Mouse (Mus musculus) urinary bladder, postnatal 10 days (tissue): ENCODE measurements around the gene Efcab6.
"Not testable (repeated sequence)": the region's sequence is repeated elsewhere in the genome, so short reads cannot be mapped to it uniquely, and the experiment has no call there.

Experiments used
- DNase-seq: peaks from one replicate; pipeline ENCODE4 v3.0.0; 2022; ENCODE audit warnings: low spot score

Efcab6 gene

DNA sequence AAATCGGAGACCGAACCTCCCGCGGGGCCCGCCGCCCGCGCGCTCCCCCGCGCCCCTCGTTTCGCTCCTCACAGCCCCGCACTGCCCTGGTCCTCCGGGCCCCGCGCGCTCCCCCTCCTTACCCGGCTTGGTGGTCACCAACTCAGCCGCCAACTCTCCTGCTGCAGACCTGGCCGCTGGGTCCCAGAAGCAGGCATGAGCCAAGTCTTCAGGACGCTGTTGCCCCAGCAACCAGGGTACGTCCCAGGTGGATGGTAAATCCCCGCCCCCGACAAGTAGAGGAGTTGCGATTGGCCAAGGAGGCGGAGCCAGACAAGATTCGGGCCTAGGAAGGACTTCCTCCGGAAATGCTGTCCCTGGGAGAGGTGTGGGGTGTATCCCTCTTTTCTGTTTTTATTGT, at the start of gene Efcab6:
Gene Efcab6 (minus strand): TSS at position 240 of the 400 bp plus-strand sequence.
- no peak for DNase-seq

DNA sequence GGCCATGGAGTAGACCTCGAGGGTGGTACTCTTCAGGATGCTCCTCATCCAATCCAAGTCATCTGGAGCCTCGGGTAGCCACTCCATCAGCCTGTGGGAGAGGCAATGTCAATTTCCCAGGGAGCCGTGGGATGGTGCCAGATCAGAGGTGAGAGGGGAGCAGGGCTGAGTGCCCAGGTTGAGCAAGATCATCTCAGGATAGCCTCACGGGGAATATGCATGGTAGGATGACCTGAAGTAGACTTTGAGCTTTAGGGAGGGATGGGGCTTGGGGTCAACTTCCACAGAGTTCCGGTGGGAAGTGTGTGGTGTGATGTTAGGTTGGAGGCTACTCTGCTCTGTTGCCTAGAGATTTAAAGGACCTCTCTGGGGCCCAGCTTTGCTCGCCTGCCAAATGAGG, 48.7 kb upstream of the Efcab6 start:
- DNase-seq, result no peak

DNA sequence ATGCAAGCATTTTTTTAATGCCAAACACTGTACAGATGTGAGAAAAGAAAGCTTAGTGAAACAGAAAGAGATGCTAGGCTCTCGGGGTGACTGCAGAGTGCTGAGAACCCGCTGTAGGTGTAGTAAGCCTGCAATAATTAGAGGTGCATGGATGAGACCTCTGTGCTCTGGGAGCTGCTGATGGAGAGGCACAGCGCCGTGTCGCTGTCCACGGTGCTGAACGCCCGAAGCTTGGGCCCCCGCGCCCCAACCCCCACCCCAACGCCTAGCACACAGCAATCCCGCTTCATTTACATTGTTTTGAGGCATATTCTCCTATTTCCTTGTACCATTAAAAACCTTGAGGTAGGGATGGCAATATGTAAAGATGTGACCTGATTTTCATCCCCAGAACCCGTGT, 43.7 kb upstream of the Efcab6 start:
- no peak for DNase-seq

DNA sequence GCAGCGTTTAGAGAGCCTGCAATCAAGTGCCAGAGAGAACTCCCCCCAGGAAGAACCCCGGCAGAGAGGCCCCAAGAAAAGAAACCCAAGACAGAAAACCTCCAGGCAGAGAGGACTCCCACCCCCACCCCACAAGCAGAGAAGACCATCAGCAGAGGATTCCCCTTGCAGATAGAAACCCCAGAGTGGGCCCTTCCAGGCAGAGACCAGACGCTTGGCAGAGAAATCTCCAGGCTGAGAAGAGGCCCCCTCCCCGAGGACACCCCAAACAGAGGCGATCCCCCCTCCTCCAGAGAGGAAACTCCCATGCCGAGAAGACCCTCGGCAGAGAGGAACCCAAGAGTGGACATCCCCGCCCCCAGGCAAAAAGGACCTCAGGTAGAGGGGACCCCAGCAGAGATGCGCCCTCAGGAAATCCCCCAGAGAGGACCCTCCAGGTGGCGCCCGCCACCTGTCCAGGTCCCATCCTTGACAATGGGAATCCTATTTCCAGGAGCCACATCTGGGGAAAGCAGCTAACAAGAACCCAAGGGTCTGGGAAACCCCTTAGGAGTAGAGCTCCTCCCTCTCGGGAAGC, 40.8 kb upstream of the Efcab6 start:
- DNase-seq, result no peak

DNA sequence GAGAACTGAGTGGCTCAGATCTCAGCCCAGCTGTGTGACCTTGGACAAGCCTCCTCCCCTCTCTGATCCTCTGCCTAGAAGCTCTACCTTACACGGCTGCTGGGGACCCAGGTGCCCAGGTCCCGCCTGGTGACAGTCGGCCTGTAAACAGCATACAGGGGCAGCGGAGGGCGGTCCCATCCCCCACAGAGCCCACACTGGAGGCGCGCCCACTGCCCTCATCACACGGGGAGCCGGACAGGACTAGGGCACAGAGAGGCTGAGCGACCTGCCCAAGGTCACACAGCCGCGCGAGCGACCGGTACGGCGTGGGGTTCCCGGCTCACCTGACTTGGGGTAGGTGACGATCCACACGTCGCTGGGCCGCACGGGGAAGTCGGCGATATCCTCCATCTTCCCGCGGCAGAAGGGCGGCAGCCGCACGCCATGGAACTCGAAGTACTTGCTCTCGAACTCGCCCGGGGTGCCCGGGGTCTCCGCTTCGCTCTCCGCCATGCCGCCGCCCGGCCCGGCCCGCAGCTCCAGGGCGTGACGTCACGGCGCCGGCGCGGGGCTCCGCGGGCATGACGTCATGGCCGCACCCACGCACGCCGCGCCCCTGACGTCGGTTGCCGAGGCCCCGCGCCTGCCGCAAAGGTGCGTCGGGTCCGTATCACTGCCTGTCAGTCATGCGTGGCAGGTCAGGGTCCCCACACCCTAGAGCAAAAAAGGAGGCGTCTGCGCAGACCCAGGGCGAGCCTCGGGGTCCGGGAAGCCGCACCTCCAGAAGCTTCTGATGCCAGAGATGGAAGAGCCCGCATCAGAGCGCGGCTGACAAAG, 40.1 kb upstream of the Efcab6 start, which contains the start of gene Sult4a1:
Gene Sult4a1 (minus strand): TSS at position 650 of the 819 bp plus-strand sequence.
- no peak for DNase-seq

DNA sequence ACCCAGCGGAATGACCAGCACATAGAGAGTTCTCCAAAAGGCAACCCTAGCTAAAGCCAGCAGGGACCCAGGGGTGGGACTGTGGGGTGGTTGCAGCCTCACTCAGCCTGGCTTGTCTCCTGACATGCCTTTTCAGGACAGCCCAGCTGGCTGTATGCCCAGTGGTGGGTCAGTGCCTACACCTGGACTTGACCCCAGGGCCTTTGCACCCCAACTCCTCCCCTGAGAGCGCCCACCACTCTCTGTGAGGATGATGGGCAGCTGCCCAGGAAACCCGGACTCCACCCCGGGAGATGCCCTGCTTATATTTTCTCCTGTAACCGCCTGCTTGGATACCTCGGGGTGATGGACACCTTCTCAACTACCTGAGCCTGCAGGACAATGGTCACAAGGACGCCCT, 39.4 kb upstream of the Efcab6 start:
- DNase-seq, result no peak

DNA sequence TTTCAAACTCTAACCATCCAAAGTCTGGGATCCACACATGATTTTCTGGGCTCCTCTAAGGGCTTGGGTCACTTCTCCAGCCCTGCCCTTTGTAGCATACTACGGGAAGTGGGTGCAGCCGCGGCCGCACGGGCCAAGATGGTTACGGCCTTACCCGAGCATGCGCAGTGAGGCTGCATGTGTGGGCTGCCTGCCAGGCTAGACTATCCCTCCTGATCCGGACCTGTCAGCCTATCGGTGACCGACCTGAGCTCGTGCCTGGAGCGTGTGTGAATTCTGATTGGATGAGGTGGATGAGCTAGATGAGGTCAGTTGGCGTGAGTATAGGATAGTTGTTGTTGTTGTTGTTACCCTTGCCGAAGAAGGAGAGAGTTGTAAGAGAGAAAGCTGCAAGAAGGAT, 32.4 kb upstream of the Efcab6 start:
- DNase-seq, result not testable (repeated sequence)

DNA sequence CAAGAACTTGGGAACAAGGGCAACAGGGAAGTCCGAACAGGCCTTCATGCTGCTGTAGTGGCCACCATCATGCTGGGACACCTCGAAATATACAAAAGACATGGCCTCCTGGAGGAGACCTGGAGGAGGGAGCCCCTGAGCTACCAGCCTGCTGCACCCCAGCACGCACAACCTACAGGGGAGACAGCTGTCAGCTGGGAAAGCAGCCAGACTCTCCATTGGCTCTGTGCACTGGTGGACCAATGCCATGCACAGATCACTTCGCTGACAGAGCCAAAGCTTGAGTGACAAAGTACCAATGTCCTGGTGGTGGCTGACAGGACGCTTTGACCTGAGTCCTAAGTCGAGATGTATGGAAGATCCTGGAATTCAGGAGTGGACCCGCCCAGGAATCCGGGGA, 30.9 kb upstream of the Efcab6 start:
- no peak for DNase-seq

DNA sequence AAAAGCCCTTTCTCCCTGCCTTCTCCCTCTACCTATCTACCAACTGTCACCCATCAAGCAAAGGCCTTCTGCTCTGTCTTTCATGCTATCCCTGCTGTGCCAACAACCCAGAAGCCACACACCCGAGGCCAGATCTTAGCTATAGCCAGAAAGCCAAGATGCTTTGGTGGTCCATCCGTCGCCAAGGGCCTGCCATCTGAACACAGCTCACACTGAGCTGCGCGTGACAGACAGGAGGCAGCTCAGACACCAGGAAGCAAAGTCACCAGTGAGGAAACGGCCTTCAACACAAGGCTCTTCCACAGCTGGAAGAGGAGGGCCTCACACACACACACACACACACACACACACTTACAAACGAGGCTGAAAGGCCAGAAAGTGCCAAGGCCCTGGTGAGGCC, 29.7 kb upstream of the Efcab6 start:
- DNase-seq, result no peak

DNA sequence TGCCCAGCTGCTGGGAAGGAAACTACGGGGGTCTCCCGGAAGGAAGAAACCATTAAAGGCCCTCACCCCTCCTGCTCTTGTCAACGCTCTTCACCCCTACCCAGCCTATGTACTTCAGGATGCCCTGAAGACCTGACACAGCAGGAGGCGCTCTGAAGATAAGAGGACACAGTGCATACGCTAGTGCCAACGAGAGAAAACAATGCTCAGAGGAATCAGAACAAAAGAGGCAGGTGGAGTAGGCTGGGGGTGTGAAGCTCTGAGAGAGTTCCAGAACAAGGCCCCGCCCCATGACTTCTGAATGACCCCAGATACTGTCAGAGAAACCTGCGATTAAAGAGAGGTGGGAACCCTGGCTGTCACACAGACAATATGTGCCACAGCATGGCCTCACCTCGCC, 21.6 kb upstream of the Efcab6 start:
- no peak for DNase-seq

DNA sequence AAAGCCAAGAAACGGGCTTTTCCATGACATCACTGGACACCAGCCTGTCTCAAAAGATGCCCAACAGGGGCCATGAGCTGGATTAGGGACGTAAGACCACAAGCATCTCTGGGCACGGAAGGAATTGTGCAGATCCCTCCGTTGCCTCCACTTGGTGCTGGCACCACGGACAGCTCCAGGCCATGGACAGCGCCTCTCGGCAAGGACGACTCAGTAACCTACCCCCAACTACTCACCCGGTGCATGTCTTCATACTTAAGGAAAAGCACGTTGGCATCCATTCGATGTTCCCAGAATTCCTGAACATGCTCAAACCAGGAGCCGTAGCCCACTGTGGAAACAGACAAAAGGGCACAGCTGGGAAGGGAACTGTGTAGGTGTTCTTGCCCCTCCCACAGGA, 21.2 kb upstream of the Efcab6 start:
- no peak for DNase-seq

DNA sequence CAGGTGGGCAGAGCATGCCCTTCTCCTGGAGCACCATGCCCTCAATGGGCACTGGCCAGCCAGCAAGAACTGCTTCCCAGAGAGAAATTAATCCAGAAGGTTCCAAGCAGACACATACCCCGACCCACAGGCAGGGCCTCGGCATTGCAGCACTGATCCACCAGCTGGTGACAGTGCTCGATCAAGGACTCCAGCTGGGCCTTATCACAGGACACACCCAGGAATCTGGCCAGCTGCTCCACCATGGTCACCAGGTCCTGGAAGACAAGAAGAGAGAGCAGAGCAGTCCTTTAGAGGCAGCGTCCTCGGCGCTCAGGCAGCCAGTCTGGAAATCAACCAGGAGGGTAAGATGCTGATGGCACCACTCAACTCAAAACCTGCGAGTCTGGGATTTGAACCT, 14.9 kb upstream of the Efcab6 start:
- no peak for DNase-seq

DNA sequence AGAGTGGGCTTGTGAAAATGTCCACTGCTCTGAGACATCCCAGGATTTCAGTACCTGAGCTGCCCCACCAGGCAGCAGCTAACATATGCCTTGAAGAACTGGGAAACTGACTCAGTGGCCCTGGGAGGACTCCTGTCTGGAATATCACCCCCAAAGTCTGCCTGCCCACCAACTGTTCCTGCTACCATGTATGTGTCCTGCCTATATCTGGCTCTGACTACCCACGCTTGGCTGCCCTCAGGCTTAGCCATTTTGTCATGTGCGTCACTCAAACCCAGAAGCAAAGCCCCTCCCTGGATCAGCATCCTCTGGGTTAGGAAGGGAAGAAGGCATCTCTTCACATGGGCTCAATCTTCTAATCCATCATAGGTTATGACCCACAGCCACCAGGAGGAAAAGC, 14.3 kb upstream of the Efcab6 start:
- DNase-seq, result no peak

DNA sequence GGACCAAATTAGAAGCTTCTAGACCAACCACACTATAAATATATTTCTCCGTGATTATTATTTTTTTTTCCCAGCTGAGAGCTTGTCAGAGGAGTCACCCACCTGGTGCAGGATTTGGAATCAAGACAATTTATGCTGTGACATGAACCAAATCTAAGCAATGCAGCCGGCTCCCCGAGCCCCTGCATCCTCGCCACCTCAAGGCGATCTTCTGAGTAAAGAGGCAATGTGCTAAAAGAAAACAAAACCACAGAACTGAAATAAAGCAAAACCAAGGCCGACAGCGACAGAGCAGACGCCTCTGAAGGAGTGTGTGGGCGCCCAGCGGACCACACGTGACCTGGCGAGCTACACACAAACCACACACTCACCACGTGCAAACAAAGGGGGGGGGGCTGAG, 13.5 kb upstream of the Efcab6 start:
- DNase-seq, result no peak

DNA sequence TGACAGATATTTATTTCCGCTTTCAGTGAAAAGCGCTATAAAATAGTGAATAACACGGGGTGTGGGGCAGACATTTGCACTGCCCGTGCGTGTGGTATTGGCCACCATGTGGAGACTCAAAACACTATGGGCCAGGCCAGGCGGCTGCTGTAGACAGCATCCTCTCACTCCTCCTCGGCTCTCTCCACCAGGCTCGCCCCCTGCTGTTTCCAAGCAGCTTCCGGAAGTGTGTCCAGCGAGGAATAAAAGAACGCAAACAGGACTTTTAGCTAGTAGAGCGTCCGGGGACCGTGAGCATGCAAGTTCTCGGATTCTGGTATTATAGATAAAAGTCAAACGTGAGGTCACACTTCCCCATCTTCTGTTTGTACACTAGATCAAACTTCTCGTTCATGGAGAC, 12.0 kb upstream of the Efcab6 start:
- DNase-seq, result no peak

DNA sequence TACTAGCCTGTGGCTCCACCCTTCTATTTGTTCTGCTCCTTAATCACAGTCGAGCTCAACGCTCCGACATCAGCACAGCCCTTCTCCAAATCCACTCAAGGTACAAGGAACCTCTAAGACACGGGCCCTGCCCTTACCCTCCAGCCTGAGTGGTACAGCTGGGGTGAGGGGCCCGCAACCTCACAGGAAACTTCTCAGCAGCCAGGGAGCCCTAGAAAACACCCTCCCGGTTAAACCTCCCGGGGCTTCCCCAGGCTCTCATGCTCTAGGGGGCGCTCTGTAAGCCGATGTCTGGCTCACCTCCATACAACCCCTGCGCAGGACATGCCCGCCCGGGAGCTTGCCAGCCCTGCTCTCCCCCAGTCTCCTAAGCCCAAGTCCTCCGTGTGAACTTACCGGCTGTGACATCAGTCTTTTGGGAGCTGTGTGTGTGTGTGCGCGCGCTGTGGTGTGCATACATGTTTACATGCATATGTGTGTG, 9.6 kb upstream of the Efcab6 start:
- no peak for DNase-seq

DNA sequence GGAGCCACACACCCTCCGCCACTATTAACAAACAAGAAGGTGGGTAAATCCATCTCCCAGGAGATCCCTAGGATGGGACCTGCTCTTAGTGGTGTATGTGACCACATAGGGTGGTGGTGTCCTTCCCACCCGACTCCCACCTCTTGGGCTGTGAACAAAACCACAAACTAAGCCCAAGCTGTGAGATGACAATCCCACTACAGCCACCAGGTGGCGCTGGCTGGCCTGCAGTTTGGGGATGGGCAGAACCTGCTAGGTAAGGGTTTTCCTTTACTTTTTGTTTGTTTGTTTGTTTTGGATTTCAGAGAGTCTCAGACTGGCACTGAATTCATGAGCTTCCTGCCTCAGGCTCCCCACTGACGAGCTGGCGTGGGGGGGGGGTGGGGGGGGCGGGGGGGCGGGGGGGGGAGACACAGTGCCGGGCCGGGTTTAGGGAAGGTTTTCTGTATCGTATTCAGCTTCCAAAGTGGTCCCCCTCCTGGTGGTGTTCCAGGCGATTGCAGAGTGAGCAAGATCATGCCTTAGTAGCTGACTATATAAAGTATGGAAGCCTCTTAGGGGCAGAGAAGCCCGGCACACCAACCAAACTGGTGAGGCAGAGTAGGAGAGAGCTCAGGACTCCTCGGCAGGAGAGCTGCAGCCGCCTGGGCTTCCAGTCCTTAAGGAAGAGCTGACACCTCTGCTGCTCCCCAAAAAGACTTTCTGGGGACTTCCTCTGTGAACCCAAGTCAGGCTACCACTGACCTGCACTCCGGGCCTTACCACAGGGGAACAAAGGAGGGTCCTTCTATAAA, 8.9 kb upstream of the Efcab6 start:
- DNase-seq, result no peak

DNA sequence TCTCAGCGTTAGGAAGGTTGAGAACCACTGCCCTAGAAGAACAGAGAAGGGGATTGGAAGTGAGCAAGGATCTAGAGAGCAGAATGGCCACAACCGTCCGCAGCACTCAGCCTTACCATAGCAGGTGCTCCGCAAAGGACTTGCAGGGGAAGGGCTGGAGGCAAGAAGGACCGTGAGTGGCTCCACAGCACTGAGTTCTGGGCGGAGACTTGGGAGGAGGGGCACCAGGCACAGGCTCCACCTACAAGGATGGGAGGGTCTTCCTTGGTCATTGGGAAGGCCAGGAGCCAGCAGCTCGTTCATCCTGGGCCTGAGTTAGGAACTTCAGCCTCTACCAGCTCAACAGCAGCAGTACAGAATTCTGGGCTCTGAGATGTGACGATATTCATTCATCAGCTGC, 7.9 kb upstream of the Efcab6 start:
- DNase-seq, result no peak

DNA sequence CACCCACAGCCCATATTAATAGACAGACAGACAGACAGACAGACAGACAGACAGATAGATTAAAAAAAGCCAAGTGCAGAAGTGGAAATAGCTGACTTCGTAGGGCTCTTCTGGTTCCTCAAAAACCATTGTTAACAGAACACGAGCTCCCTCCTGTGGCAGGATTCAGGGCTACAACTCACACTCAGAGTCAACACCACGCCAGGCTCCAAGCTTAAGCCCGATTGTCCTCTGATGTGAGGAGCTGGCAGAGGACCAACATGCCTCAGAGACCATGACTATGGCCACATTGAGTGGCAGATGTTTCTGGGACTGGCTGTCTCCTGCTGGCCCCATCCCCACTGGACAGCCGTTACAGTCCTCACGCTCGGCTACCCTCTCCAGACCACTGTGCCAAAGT, 7.0 kb upstream of the Efcab6 start:
- DNase-seq, result no peak

DNA sequence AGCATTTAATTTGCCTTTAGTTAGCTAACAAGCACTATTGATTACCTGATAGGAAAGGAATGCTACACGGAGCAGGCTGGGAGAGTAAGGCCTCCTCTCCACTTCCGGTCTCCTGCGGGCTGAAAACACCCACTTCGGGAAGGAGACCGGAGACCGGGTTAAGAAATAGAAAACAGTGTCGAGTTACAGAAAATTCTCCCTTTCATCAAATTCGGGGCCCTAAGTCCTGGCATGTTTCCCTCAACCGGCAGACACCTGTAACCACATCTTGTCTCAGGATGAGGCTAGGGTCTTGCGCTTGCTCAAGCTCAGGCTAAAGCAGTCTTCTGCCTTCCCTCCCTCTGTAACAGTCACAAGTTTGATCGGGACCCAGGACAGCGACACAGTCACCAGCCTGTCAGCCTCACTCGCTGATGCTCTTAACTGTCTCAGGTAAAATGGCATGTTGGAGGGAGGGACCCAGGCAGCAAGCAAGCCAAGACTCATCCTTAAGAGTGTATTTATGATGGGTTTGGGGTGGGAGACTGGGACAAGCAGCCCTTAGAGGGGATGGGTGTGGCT, 5.0 kb upstream of the Efcab6 start:
- DNase-seq, result no peak

DNA sequence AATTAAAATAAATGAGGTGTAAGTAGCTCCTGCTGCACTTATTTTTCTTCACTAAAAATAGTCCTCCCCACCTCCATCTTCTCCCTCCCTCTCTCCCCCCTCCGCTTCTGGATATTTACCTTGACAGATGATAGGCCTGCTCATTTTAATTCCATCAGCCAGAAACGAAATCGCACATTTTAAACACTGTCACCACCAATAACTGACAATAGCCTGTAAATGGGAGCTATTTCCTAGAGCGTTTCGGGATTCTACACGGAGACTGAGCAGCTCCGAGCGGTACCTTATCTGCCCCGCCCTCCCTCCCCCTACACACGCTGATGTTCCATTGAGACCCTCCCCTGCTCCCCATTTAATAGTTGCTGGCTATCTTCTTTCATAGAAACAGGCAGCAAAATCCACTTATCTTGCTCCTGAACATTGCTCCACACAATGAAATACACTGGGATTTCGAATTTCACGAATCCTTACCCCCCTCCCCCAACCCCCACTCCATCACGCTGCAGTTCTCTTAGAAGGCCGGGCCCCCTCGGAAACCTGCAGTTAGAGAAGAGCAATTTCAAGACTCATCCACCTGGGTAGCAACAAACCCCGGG, 4.4 kb upstream of the Efcab6 start:
- DNase-seq, result no peak

DNA sequence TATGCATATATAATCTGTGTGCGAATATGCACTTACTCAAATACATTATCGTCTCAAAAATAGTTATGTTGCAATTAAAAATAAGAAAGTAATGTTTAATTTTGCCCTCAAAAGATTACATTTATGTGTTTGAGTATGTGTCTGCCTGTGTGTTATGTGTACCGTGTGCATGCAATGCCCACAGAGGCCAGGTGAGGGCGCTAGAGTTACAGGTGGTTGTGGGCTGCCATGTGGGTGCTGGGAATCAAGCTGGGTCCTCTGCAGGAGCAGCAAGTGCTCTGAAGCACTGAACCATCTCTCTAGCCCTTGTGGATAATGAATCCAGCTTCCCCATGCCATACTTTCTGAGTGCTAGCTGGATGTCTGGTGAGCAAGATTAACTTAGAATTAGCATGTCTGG, 522 bp upstream of the Efcab6 start:
- no peak for DNase-seq
